Mouse (Mus musculus): Measurements from ENCODE around the gene Tnrc6a. TPM values are rescaled to one million over a fixed set of nuclear protein-coding genes. Genes with fewer than 3 reads are reported as not detected.

Gene Tnrc6a
- polyA plus RNA-seq, 1 experiment from 2014 or later, result 42.3 TPM

DNA sequence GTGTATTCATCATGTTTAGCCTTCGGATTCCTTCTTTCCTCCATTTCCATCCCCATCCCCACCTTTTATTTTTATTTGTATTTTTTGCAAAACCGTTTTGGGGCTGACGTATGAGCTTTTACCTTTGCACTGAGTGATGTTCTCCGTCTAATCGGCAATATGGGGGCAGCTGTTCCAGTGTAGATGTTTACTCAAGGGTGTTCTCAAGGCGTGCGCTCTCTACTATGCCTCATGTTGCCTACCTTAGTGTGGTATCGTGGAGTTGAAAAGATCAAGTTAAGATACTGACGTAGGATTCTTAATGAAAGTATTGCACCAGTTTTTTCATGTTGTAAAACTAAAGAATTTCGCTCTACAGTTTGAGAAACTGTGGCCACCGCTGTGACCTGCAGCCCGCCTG is 69.5 kb downstream of the Tnrc6a start:
- Histone ChIP-seq H3K27me3 (ENCODE audit: control insufficient read depth, insufficient read depth, low read length) (no peaks in the 10 kb centered on the region), H3K4me3 (replicated peaks; ENCODE audit: low read length) (no peak overlapping the region), H3K4me2 (ENCODE audit: low read depth, low read length) (no peak overlapping the region), H3K4me1 (ENCODE audit: control insufficient read depth, insufficient read depth, low read length) (no peaks in the 10 kb centered on the region), H3K27ac (ENCODE audit: low read length) (no peak overlapping the region), H3K9me3 (replicated peaks; ENCODE audit: control insufficient read depth, low read length) (no peaks in the 10 kb centered on the region), H3K9ac (ENCODE audit: low read length) (no peak overlapping the region), H3K36me3 (ENCODE audit: control insufficient read depth, insufficient read depth, low read length) (peaks cover 37% of the 10 kb centered on the region)
- 84% methylated on average over 12 of the region's 12 CpGs for WGBS
- ATAC-seq (ENCODE audit: insufficient read depth, low FRiP score), result no peak

DNA sequence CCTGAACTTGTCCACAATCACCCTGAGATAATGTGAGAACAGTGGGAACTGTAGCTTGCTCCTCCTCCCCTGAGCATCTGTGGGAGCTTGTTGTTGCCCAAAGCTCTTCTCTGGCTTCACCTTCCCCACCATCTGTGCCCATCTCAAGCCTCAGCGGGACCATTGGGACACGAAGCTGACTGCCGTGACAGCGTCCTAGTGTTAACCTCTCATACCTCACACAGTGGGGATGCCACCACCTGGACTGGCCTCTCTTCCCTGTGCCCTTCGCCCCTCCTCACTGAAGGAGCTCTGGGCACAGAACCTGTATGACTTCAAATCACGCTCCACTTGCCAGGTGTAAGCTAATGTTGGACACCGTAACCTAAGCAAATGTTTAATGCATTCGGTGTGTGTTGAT is 71.0 kb downstream of the Tnrc6a start:
- Histone ChIP-seq H3K9me3 (replicated peaks; ENCODE audit: control insufficient read depth, low read length) (no peaks in the 10 kb centered on the region), H3K27me3 (ENCODE audit: control insufficient read depth, insufficient read depth, low read length) (no peaks in the 10 kb centered on the region), H3K4me2 (ENCODE audit: low read depth, low read length) (no peak overlapping the region), H3K4me3 (replicated peaks; ENCODE audit: low read length) (no peak overlapping the region), H3K36me3 (ENCODE audit: control insufficient read depth, insufficient read depth, low read length) (peaks cover 26% of the 10 kb centered on the region), H3K27ac (ENCODE audit: low read length) (no peak overlapping the region), H3K9ac (ENCODE audit: low read length) (no peak overlapping the region), H3K4me1 (ENCODE audit: control insufficient read depth, insufficient read depth, low read length) (no peaks in the 10 kb centered on the region)
- 88% methylated on average over 8 of the region's 8 CpGs for WGBS
- no peak for ATAC-seq (ENCODE audit: insufficient read depth, low FRiP score)

DNA sequence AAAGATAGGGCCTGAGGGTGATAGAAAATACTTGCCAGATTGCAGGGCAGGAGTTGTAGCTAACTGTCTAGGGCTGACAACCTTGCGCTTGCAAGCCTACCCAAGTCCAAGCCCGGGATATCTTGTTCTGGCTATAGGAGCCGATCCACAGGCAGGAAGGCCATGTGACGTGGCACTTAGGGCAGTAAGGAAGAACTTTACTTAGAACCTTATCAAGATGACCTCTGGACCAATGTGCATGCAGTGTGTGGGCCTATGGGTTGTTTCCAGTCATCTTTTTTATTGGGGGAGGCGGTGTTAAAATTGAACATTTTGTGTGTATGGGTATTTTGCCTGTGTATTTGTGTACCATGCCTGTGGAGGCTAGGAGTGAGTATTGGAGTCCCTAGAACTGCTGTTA is 72.7 kb downstream of the Tnrc6a start:
- no peak for ATAC-seq (ENCODE audit: insufficient read depth, low FRiP score)
- H3K27ac ChIP-seq (ENCODE audit: low read length), result no peak overlapping the region
- H3K4me2 ChIP-seq (ENCODE audit: low read depth, low read length), result no peak overlapping the region
- 76% methylated on average over 5 of the region's 5 CpGs for WGBS
- H3K9me3 ChIP-seq (replicated peaks; ENCODE audit: control insufficient read depth, low read length), result no peaks in the 10 kb centered on the region
- H3K4me1 ChIP-seq (ENCODE audit: control insufficient read depth, insufficient read depth, low read length), result no peaks in the 10 kb centered on the region
- peaks cover 15% of the 10 kb centered on the region for H3K36me3 ChIP-seq (ENCODE audit: control insufficient read depth, insufficient read depth, low read length)
- no peak overlapping the region for H3K4me3 ChIP-seq (replicated peaks; ENCODE audit: low read length)
- H3K27me3 ChIP-seq (ENCODE audit: control insufficient read depth, insufficient read depth, low read length), result no peaks in the 10 kb centered on the region
- no peak overlapping the region for H3K9ac ChIP-seq (ENCODE audit: low read length)

DNA sequence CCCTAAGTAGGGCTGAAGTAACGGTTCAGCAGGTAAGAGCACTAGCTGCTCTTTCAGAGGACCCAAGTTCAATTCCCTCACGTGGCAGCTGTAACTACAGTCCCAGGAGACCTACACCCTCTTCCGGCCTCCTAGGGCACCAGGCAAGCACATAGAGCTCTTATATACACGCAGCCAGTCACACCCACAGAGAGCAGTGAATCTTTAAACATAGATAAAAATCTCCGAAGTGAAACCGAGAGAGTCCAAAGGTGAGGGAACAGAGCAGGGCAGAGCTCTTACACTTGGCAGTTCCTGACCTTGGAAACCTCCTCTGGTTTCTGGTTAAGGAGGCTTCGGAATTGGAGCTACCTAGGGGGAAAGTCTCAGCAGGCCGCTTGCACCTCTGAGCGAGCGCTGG is 75.0 kb downstream of the Tnrc6a start:
- Histone ChIP-seq H3K36me3 (ENCODE audit: control insufficient read depth, insufficient read depth, low read length) (no peaks in the 10 kb centered on the region), H3K9ac (ENCODE audit: low read length) (no peak overlapping the region), H3K4me1 (ENCODE audit: control insufficient read depth, insufficient read depth, low read length) (no peaks in the 10 kb centered on the region), H3K9me3 (replicated peaks; ENCODE audit: control insufficient read depth, low read length) (no peaks in the 10 kb centered on the region), H3K4me3 (replicated peaks; ENCODE audit: low read length) (no peak overlapping the region), H3K4me2 (ENCODE audit: low read depth, low read length) (no peak overlapping the region), H3K27ac (ENCODE audit: low read length) (no peak overlapping the region), H3K27me3 (ENCODE audit: control insufficient read depth, insufficient read depth, low read length) (no peaks in the 10 kb centered on the region)
- WGBS, result 55% methylated on average over 10 of the region's 10 CpGs
- no peak for ATAC-seq (ENCODE audit: insufficient read depth, low FRiP score)

DNA sequence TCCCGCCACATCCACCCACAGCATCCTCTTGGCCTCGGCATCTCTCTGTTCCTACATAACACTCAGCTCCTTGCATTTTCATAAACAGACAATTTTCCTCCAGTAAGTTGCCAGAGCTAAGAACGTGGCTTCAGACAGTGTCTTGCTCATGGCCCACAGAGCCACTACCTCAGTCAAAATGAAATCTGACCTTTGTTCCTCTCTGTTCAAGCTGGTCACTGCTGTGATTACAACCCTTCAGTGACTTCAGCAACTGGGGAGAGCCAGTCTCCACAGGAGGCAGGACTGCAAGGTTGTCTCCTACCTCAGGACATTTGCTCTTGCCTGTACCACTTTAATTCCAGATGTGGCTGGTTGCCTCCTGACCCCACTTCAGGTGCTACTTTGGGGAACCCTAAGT is 75.5 kb downstream of the Tnrc6a start:
- 69% methylated on average over 3 of the region's 3 CpGs for WGBS
- H3K27me3 ChIP-seq (ENCODE audit: control insufficient read depth, insufficient read depth, low read length), result no peaks in the 10 kb centered on the region
- no peak for ATAC-seq (ENCODE audit: insufficient read depth, low FRiP score)
- no peak overlapping the region for H3K4me3 ChIP-seq (replicated peaks; ENCODE audit: low read length)
- H3K27ac ChIP-seq (ENCODE audit: low read length), result no peak overlapping the region
- no peaks in the 10 kb centered on the region for H3K4me1 ChIP-seq (ENCODE audit: control insufficient read depth, insufficient read depth, low read length)
- no peaks in the 10 kb centered on the region for H3K9me3 ChIP-seq (replicated peaks; ENCODE audit: control insufficient read depth, low read length)
- H3K9ac ChIP-seq (ENCODE audit: low read length), result no peak overlapping the region
- H3K36me3 ChIP-seq (ENCODE audit: control insufficient read depth, insufficient read depth, low read length), result no peaks in the 10 kb centered on the region
- H3K4me2 ChIP-seq (ENCODE audit: low read depth, low read length), result no peak overlapping the region

DNA sequence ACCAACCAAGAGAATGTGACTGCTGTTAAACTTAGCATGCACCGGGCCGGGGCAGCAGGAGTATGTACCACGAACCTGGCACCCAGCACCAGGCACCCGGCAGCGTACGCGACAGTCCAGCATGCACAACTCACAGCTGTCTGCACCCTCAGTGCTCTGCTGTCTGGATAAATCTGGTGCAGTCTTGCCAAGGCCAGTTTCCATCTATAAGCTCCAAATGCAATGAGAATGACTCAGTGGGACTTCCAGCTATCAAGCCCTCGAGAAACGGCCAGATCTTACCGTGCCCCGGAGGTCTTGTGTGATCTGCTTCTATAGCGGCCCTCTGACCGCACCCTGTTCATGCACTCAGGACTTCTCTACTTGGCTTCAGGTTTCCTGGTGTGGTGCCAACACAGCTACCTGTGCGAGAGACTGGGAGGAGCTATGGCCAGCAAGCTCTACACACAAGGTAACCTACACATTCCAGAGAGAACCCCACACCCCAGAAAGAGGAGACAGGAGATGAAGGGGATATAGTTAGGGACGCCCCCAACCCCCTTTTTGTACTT is 76.0 kb downstream of the Tnrc6a start:
- H3K4me1 ChIP-seq (ENCODE audit: control insufficient read depth, insufficient read depth, low read length), result no peaks in the 10 kb centered on the region
- no peak overlapping the region for H3K27ac ChIP-seq (ENCODE audit: low read length)
- no peaks in the 10 kb centered on the region for H3K9me3 ChIP-seq (replicated peaks; ENCODE audit: control insufficient read depth, low read length)
- 0 out of 2 replicates have a peak, but pooled peaks have one; percentile 31 for ATAC-seq (ENCODE audit: insufficient read depth, low FRiP score)
- H3K27me3 ChIP-seq (ENCODE audit: control insufficient read depth, insufficient read depth, low read length), result no peaks in the 10 kb centered on the region
- no peak overlapping the region for H3K4me3 ChIP-seq (replicated peaks; ENCODE audit: low read length)
- H3K4me2 ChIP-seq (ENCODE audit: low read depth, low read length), result no peak overlapping the region
- WGBS, result 85% methylated on average over 15 of the region's 15 CpGs
- H3K9ac ChIP-seq (ENCODE audit: low read length), result no peak overlapping the region
- no peaks in the 10 kb centered on the region for H3K36me3 ChIP-seq (ENCODE audit: control insufficient read depth, insufficient read depth, low read length)

DNA sequence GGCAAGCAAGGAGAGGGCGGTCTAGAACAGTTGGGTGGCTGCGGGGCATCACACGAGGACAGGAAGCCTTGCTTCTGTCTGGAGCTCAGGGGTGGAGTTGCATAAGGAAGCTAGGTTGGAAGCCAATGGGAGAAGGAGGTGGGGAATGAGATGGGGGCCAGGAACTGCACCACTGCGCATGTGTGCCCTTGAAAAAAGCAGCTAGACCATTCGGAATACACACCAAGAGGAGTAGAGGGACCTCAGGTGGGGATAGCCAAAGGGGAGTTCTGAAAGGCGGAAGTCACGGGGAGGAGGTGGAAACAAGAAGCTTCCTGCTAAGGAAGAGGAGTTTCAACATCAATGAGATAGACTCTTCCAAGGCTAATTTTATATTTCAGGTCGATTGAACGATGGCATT is 77.0 kb downstream of the Tnrc6a start:
- H3K4me1 ChIP-seq (ENCODE audit: control insufficient read depth, insufficient read depth, low read length), result no peaks in the 10 kb centered on the region
- H3K9me3 ChIP-seq (replicated peaks; ENCODE audit: control insufficient read depth, low read length), result no peaks in the 10 kb centered on the region
- no peak overlapping the region for H3K4me3 ChIP-seq (replicated peaks; ENCODE audit: low read length)
- H3K27ac ChIP-seq (ENCODE audit: low read length), result no peak overlapping the region
- WGBS, result 82% methylated on average over 9 of the region's 9 CpGs
- H3K4me2 ChIP-seq (ENCODE audit: low read depth, low read length), result no peak overlapping the region
- H3K9ac ChIP-seq (ENCODE audit: low read length), result no peak overlapping the region
- H3K36me3 ChIP-seq (ENCODE audit: control insufficient read depth, insufficient read depth, low read length), result no peaks in the 10 kb centered on the region
- ATAC-seq (ENCODE audit: insufficient read depth, low FRiP score), result no peak
- H3K27me3 ChIP-seq (ENCODE audit: control insufficient read depth, insufficient read depth, low read length), result no peaks in the 10 kb centered on the region

DNA sequence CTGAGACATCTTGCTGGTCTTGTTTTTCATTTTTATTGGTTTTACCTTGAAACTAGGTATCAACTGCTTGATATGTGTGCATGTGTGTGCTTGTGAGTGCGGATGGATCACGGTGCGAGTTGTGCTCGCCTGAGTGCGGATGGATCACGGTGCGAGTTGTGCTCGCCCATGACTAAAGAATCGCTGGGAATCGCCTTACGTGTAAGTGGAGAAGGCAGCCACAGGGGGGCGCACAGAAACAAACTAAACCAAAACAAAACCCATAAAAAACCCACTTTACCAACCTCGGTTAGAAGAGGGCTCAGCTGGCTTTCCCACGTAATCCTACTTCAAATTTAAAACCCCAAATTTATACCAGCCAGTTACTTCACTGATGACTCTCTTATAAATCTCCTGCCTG is 81.6 kb downstream of the Tnrc6a start:
- H3K4me1 ChIP-seq (ENCODE audit: control insufficient read depth, insufficient read depth, low read length), result no peaks in the 10 kb centered on the region
- no peaks in the 10 kb centered on the region for H3K9me3 ChIP-seq (replicated peaks; ENCODE audit: control insufficient read depth, low read length)
- H3K9ac ChIP-seq (ENCODE audit: low read length), result no peak overlapping the region
- H3K4me3 ChIP-seq (replicated peaks; ENCODE audit: low read length), result no peak overlapping the region
- H3K36me3 ChIP-seq (ENCODE audit: control insufficient read depth, insufficient read depth, low read length), result no peaks in the 10 kb centered on the region
- H3K27ac ChIP-seq (ENCODE audit: low read length), result no peak overlapping the region
- WGBS, result 31% methylated on average over 14 of the region's 14 CpGs
- no peaks in the 10 kb centered on the region for H3K27me3 ChIP-seq (ENCODE audit: control insufficient read depth, insufficient read depth, low read length)
- H3K4me2 ChIP-seq (ENCODE audit: low read depth, low read length), result no peak overlapping the region
- no peak for ATAC-seq (ENCODE audit: insufficient read depth, low FRiP score)

DNA sequence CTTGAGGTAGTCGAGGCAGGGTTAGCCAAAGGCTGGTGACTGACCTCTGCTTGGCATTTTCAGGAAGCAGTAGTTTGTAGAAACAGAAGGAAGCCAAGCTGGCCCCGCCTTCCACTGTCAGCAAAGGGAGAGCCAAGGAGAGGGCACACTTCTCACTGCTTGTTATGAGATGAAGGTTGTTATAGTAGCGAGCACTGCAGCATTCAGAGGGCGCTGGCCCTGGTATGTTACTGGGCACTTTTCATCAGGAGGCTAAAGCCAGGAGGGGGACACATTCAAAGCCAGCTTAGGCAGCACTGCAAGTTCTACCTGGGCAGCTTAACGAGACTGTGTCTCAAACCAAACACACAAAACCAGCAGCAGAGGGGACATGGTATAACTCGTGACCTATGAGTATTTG is 83.9 kb downstream of the Tnrc6a start:
- Histone ChIP-seq H3K27ac (ENCODE audit: low read length) (no peak overlapping the region), H3K9me3 (replicated peaks; ENCODE audit: control insufficient read depth, low read length) (no peaks in the 10 kb centered on the region), H3K9ac (ENCODE audit: low read length) (no peak overlapping the region), H3K4me2 (ENCODE audit: low read depth, low read length) (no peak overlapping the region), H3K4me3 (replicated peaks; ENCODE audit: low read length) (no peak overlapping the region), H3K4me1 (ENCODE audit: control insufficient read depth, insufficient read depth, low read length) (no peaks in the 10 kb centered on the region), H3K36me3 (ENCODE audit: control insufficient read depth, insufficient read depth, low read length) (no peaks in the 10 kb centered on the region), H3K27me3 (ENCODE audit: control insufficient read depth, insufficient read depth, low read length) (no peaks in the 10 kb centered on the region)
- 60% methylated on average over 6 of the region's 6 CpGs for WGBS
- no peak for ATAC-seq (ENCODE audit: insufficient read depth, low FRiP score)

DNA sequence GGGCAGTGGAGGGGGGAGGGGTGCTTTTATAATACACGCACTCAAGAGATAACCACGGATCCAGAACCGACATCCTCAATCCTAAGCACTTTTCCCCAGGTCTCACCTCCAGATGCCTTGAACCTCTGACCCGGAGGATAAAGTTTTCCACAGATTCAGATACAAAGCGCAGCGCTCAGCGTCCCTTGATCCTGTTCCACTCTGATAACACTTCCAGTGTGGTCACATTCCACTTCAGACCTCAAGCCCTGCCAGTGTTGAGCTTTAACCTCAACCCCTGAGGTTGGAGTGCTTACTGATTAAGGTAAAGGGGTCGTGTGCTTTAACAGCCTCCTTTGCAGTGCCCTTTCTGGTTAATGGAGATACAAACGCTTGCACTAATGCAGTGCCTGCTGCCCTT is 86.2 kb downstream of the Tnrc6a start:
- no peak for ATAC-seq (ENCODE audit: insufficient read depth, low FRiP score)
- H3K4me3 ChIP-seq (replicated peaks; ENCODE audit: low read length), result no peak overlapping the region

More for the DNA sequence above, 86.2 kb downstream of the Tnrc6a start:
- Histone ChIP-seq H3K4me2 (ENCODE audit: low read depth, low read length) (no peak overlapping the region), H3K36me3 (ENCODE audit: control insufficient read depth, insufficient read depth, low read length) (no peaks in the 10 kb centered on the region), H3K27me3 (ENCODE audit: control insufficient read depth, insufficient read depth, low read length) (no peaks in the 10 kb centered on the region), H3K27ac (ENCODE audit: low read length) (no peak overlapping the region), H3K4me1 (ENCODE audit: control insufficient read depth, insufficient read depth, low read length) (peaks cover 4% of the 10 kb centered on the region; the same call in 1 of the 2 replicates), H3K9me3 (replicated peaks; ENCODE audit: control insufficient read depth, low read length) (no peaks in the 10 kb centered on the region), H3K9ac (ENCODE audit: low read length) (no peak overlapping the region)
- 30% methylated on average over 9 of the region's 9 CpGs for WGBS

Measured in stomach, embryonic 16.5 days (tissue).